Mouse (Mus musculus) MEL (cell line): ENCODE measurements around the gene Coil.
A peak's percentile ranks its signal among the peaks of the same experiment; 100 is the strongest.

Experiments used
- CTCF ChIP-seq, 3 experiments: IDR thresholded peaks in 2 of 3; conservative IDR thresholded peaks in 1 of 3; 2 replicates each; pipeline ENCODE4 v1.5.1; 2011 to 2012; ENCODE audit warnings: low read length in 3 of 3, low read depth in 2 of 3, mild to moderate bottlenecking in 2 of 3, improper control_type of control experiment in 1 of 3, inconsistent platforms in 1 of 3, mixed read lengths in 1 of 3, moderate library complexity in 1 of 3; ENCODE audit not compliant: control insufficient read depth in 1 of 3, insufficient read depth in 1 of 3, poor library complexity in 1 of 3, severe bottlenecking in 1 of 3
- E2F4 ChIP-seq: IDR thresholded peaks from 2 replicates; pipeline ENCODE4 v1.6.1; 2011; ENCODE audit warnings: low read depth, low read length, improper control_type of control experiment, borderline replicate concordance
- HCFC1 ChIP-seq: IDR thresholded peaks from 2 replicates; pipeline ENCODE4 v1.6.1; 2012; ENCODE audit warnings: low read depth, mild to moderate bottlenecking, inconsistent platforms, low read length, improper control_type of control experiment, moderate library complexity
- MAFK ChIP-seq: IDR thresholded peaks from 2 replicates; pipeline ENCODE4 v1.6.1; 2011; ENCODE audit warnings: low read depth, mild to moderate bottlenecking, low read length, improper control_type of control experiment, borderline replicate concordance
- MAX ChIP-seq: IDR thresholded peaks from 2 replicates; pipeline ENCODE4 v1.6.1; 2011; ENCODE audit warnings: low read length, improper control_type of control experiment
- MXI1 ChIP-seq: IDR thresholded peaks from 2 replicates; pipeline ENCODE4 v1.6.1; 2011; ENCODE audit warnings: mild to moderate bottlenecking, low read depth, low read length, improper control_type of control experiment
- SIN3A ChIP-seq: IDR thresholded peaks from 2 replicates; pipeline ENCODE4 v1.6.1; 2012; ENCODE audit warnings: low read length, improper control_type of control experiment, inconsistent platforms
- TBP ChIP-seq: IDR thresholded peaks from 2 replicates; pipeline ENCODE4 v1.8.0; 2011; ENCODE audit warnings: low read depth, low read length, improper control_type of control experiment

- TF ChIP-seq MAFK (no peak), MXI1 (peak; percentile 81), CTCF (IDR thresholded peaks at IDR 0.05 in 2 of 3, conservative IDR thresholded peaks at IDR 0.05 in 1 of 3; ENCODE audit: control insufficient read depth in 1 of 3, insufficient read depth in 1 of 3, low read depth in 2 of 3, low read length in 3 of 3, poor library complexity in 1 of 3, severe bottlenecking in 1 of 3) (0 out of 6 replicates have a peak, but pooled peaks of 1 of the 3 experiments have one; percentile 4), MAX (peak; percentile 89), SIN3A (peak; percentile 78), HCFC1 (peak; percentile 70), E2F4 (no peak), TBP (peak; percentile 83)
These were observed 29.1 kb downstream of the Coil start, which contains the start of gene Trim25 for GRCm38 (mm10) chr11:88998974-88999722.
